Mouse (Mus musculus): ENCODE results near the gene Arl8a. TPM values are rescaled to one million over a fixed set of nuclear protein-coding genes. Genes with fewer than 3 reads are reported as not detected.
A peak's percentile ranks its signal among the peaks of the same experiment; 100 is the strongest.
"Not testable (repeated sequence)": the region's sequence is repeated elsewhere in the genome, so short reads cannot be mapped to it uniquely, and the experiment has no call there.

Arl8a gene
- 100 to 1,000 TPM; 255 to 276 (median 267) TPM for total RNA-seq (2022)

- peak; percentile 58 to 82 for DNase-seq (ENCODE audit: low spot score in 2 of 2)
Measured at GRCm38 (mm10) chr1:135146077-135146945, at the start of gene Arl8a. Gene Arl8a, plus strand, starts transcription at chr1:135146824.

DNA sequence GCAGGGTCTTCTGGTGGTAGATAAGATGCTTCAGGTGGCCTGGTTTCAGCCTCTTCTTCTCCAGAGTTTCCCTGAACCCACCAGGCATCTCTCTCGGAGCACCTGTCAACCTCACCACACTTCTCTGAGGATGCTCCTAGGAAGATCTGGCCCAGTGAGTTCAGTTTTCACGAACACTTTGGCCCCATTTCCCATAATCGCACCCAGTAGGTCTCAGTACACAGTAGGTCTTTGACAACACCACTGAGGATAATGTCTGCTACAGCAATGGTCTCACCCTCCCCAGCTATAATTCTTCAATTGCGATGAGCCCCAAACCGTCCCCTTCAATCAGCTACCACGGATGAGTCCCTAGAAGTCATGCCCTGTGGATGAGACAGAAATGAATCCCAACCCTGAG is 49.2 kb upstream of the Arl8a start:
- DNase-seq (ENCODE audit: low spot score in 2 of 2): no peak

- DNase-seq (ENCODE audit: low spot score in 2 of 2): no peak
Measured at GRCm38 (mm10) chr1:135098441-135098840, 48.2 kb upstream of the Arl8a start.

DNA sequence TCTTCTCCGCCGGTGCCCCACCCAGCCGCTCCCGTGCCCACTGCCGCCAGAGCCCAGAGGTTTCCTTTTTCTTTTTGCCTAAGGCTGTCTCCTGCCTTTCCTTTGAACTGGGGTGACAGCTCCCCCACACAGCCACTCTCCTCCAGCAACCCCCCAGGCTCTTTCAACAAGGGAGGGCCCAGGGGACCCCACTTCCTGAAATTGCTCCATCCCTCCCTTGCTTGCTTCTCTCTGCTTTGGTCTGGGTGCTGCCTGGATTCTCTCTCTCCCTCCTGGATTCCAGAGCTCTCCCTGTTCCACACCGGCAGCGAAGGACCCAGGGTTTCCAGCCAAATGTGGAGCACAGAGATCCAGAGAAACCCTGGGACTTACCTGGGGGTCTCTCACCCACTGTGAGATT is 46.2 kb upstream of the Arl8a start:
- DNase-seq (ENCODE audit: low spot score in 2 of 2): no peak

GRCm38 (mm10) chr1:135105124-135105523 is 41.5 kb upstream of the Arl8a start, which contains the start of gene Lgr6:
Gene Lgr6, minus strand, starts transcription at chr1:135105276.
- DNase-seq (ENCODE audit: low spot score in 2 of 2): no peak

DNA sequence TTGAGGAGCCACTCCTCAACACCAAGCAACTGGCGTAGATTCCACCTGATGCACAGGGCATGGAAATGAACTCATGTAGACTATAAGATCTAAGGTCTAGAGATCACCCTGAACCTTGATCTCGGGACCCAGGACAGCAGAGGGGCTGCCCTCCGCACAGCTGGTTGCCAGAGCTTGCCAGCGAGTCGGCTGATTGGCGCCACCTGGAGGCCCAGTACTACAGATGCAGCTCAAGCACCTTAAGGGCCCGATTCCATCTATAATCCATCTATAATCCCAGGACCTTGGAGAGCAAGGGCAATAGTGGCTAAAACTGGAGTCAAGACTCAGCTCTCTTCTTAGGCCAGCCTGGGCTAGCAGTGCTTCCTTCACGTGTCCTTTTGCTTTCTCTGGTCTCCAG is 40.7 kb upstream of the Arl8a start:
- DNase-seq (ENCODE audit: low spot score in 2 of 2): no peak

GRCm38 (mm10) chr1:135108611-135109010 is 38.0 kb upstream of the Arl8a start:
- DNase-seq (ENCODE audit: low spot score in 2 of 2): no peak

GRCm38 (mm10) chr1:135110075-135110474 is 36.5 kb upstream of the Arl8a start:
- DNase-seq (ENCODE audit: low spot score in 2 of 2): peak in 1 of 2 experiments; percentile 70

GRCm38 (mm10) chr1:135111271-135111670 is 35.4 kb upstream of the Arl8a start:
- not testable (repeated sequence) for DNase-seq (ENCODE audit: low spot score in 2 of 2)

DNA sequence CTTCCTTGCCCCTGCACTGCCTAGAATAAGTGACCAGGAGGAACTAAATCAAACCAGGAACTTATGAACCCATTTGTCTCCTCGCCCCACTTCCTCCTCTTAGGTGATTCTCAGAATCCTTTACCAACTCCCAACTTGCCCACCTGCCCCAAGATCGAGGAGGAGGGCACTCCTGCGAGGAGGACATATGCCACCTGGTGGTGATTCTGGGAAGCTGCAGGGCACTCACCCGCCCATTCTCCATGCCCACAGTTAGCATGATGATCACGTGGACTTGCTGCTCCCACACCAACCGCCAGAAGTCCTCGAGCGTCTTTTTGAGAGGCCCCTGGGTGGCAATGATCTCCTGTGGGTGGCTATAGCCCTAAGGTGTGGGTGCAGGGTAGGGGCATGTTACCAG is 34.0 kb upstream of the Arl8a start:
- no peak for DNase-seq (ENCODE audit: low spot score in 2 of 2)

- DNase-seq (ENCODE audit: low spot score in 2 of 2): no peak
Measured at GRCm38 (mm10) chr1:135124573-135125363, 21.9 kb upstream of the Arl8a start.

DNA sequence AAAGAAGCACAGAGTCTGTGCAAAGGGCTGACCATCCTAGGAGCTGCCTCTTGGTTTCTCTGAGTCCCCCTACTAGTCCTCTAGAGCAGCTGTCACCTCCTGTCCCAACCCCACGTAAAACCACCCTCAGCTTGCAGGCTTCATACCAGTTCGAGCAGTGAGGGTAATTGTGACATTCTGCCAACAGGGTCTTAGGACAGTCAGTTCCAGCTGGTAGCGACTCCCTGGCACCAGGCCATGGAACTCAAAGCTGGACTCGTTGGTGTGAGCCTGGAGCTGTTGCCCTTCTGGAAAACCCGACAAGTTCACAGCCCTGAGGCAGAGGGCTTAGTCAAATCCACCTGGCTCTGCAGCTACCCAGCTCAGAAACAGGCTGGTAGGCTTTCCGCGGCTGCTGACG is 20.6 kb upstream of the Arl8a start:
- no peak for DNase-seq (ENCODE audit: low spot score in 2 of 2)

- peak in 1 of 2 experiments; percentile 53 for DNase-seq (ENCODE audit: low spot score in 2 of 2)
Measured at GRCm38 (mm10) chr1:135126443-135127027, 20.1 kb upstream of the Arl8a start.

DNA sequence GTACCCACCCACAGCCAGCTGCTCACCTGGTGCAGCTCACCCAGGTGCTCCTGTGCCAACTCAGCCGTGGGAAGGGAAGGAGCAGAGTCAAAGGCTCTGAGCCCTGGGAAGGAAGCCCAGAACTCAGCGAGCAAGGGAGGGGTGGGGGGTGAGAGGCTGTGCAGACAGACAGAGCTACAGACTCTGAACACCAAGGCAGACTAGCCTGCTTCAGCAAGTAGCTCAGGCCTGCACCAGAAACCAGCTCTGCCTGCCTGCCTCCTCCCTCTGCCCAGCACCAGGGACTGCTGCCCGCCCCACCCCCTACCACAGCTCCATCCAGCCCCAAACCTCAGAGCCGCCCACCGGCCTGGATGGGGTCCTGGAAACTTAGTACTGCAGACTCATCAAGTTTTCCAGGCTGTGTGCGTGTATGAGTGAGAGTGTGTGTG is 18.6 kb upstream of the Arl8a start:
- DNase-seq (ENCODE audit: low spot score in 2 of 2): no peak

- no peak for DNase-seq (ENCODE audit: low spot score in 2 of 2)
Measured at GRCm38 (mm10) chr1:135128986-135129385, 17.6 kb upstream of the Arl8a start.

DNA sequence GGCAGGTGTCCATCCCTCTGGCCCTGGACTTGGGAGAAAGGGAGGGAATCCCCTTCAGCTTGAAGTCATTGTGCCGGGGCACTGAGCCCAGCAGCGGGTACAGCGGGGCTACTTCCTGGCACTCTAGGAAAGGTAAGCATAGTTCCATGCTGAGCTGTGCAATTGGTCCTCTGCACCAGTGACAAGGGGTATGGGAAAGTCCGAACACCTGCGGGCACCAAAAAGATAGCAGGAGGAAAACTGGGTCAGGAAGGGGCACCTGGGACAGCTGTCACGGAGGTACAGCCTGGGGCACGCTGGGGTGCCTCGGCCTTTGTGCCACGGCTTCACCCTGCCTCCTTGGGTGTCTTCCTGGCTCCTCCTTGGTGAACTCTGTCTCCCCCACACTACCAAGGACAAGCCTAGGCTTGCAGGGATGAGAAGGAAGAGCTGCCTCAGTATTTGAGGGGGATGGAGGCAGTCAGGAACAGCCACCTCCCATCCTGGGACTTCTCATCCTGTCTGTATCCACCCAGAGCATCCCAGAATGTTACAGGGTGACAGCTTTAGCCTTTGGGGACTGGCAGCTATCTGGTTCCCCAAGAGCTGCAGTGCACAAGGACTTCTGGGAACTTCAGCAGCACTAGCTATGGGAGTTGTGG is 17.0 kb upstream of the Arl8a start:
- DNase-seq (ENCODE audit: low spot score in 2 of 2): no peak

GRCm38 (mm10) chr1:135130376-135131018 is 16.1 kb upstream of the Arl8a start:
- DNase-seq (ENCODE audit: low spot score in 2 of 2): no peak

- DNase-seq (ENCODE audit: low spot score in 2 of 2): no peak
Measured at GRCm38 (mm10) chr1:135131034-135131433, 15.6 kb upstream of the Arl8a start.

DNA sequence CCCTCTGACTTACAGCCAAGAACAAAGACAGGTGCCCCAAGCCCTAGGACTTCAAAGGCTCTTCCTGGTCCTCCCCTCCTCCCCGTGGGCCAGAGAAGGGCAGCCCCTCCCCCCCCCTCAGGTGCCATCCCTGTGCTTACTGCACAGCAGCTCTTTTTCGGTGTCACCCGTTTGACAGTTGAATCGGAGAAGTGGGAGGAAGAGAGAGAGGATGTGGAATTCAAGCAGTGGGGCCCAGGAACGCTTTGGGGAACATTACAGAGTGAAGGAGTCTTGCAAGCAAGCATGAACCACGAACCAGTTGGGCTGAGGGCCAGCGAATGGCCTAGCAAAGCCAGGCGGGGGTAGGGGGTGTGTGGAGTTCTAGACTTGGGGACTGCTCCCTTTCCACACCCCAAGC is 15.1 kb upstream of the Arl8a start:
- no peak for DNase-seq (ENCODE audit: low spot score in 2 of 2)

- no peak for DNase-seq (ENCODE audit: low spot score in 2 of 2)
Measured at GRCm38 (mm10) chr1:135132473-135132872, 14.2 kb upstream of the Arl8a start, which contains the start of gene Ptpn7. Gene Ptpn7, plus strand, starts transcription at chr1:135132700.

DNA sequence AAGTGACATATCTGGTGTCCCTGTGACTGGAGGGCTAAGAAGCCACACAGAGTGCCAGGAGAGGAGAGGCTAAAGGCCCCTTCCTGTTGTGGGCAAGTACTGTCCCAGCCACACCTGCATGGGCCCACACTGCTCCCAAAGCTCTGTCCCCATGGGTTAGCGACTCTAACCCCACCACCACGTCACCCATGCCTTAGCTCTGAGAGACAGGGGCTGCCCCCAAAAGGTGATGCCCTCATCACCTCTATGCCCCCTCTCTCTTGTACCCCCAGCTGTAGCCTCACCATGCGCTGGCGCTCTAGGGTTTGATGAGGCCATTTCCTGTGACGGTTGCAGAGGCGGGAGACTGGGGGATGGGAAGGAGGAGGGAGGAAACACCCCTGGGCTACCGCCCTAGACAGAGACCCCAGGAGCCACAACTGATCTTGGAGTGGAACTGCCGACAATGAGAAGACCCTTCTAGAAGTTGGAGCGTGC is 13.7 kb upstream of the Arl8a start:
- DNase-seq (ENCODE audit: low spot score in 2 of 2): no peak
